Mouse (Mus musculus) olfactory bulb, adult 2 months (tissue): Measurements from ENCODE around the gene Fuca2.

Experiments
- CTCF ChIP-seq: fragments of 200-500 bp; IDR thresholded peaks from 2 replicates; pipeline ENCODE4 v1.5.1; 2012; ENCODE audit warnings: low read depth, mild to moderate bottlenecking, low read length, moderate library complexity; ENCODE audit not compliant: insufficient read depth
- POLR2A ChIP-seq: fragments of 200-500 bp; IDR thresholded peaks from 2 replicates; pipeline ENCODE4 v1.6.1; 2012; ENCODE audit warnings: mild to moderate bottlenecking, low read depth, low read length, moderate library complexity; ENCODE audit not compliant: insufficient read depth

GRCm38 (mm10) chr10:13499331-13499730, at the start of gene Fuca2:
- TF ChIP-seq CTCF (no peak), POLR2A (no peak)
